Mouse (Mus musculus) midbrain, embryonic 13.5 days (tissue): ENCODE data around the gene Oit1. TPM values are rescaled to one million over a fixed set of nuclear protein-coding genes. Genes with fewer than 3 reads are reported as not detected.

Experiments used
- ATAC-seq: fragments of 200-750 bp; cut with Nextera tagmentation; 2 replicates; pipeline ENCODE4 v1.8.0; 2017; ENCODE audit warnings: mild to moderate bottlenecking, moderate TSS enrichment, moderate library complexity
- H3K27ac ChIP-seq: fragments of 300-500 bp; sonication (generic); 2 replicates; pipeline ENCODE4 v1.5.1; 2015; ENCODE audit warnings: inconsistent platforms, mild to moderate bottlenecking, moderate library complexity
- H3K27me3 ChIP-seq: fragments of 300-500 bp; sonication (generic); 2 replicates; pipeline ENCODE4 v1.6.1; 2015; ENCODE audit warnings: mild to moderate bottlenecking, inconsistent platforms
- H3K36me3 ChIP-seq: fragments of 300-500 bp; sonication (generic); 2 replicates; pipeline ENCODE4 v1.6.1; 2015; ENCODE audit warnings: mild to moderate bottlenecking, inconsistent platforms
- H3K4me1 ChIP-seq: fragments of 300-500 bp; sonication (generic); replicated peaks from 2 replicates; pipeline ENCODE4 v1.6.1; 2015; ENCODE audit warnings: inconsistent platforms
- H3K4me2 ChIP-seq: fragments of 300-500 bp; sonication (generic); replicated peaks from 2 replicates; pipeline ENCODE4 v1.6.1; 2015; ENCODE audit warnings: moderate library complexity, mild to moderate bottlenecking, inconsistent platforms
- H3K4me3 ChIP-seq: fragments of 300-500 bp; sonication (generic); replicated peaks from 2 replicates; pipeline ENCODE4 v1.5.1; 2015; ENCODE audit warnings: mild to moderate bottlenecking, inconsistent platforms
- H3K9ac ChIP-seq: fragments of 300-500 bp; sonication (generic); replicated peaks from 2 replicates; pipeline ENCODE4 v1.6.1; 2015; ENCODE audit warnings: mild to moderate bottlenecking, inconsistent platforms
- H3K9me3 ChIP-seq: fragments of 300-500 bp; sonication (generic); 2 replicates; pipeline ENCODE4 v1.6.1; 2016; ENCODE audit warnings: mild to moderate bottlenecking, inconsistent platforms
- WGBS: fragments of 180-500 bp; shearing (Covaris S2); methylation state at CpG from one replicate; pipeline ENCODE4 v1.1.7; 2015; 5-methylcytosine and 5-hydroxymethylcytosine counted together
- polyA plus RNA-seq: library from polyadenylated mRNA; unstranded; fragments of >200 nt; fragmentation: Nextera tagmentation; extraction: Ambion mirVana; gene quantifications from 2 replicates; pipeline ENCODE4 v1.2.1, GENCODE M21; 2015

The Oit1 gene
- not detected in 2 replicates for polyA plus RNA-seq

GRCm38 (mm10) chr14:8378685-8379313 is at the start of gene Oit1:
Gene Oit1 (minus strand): TSS chr14:8378754.
- ATAC-seq = no peak

DNA sequence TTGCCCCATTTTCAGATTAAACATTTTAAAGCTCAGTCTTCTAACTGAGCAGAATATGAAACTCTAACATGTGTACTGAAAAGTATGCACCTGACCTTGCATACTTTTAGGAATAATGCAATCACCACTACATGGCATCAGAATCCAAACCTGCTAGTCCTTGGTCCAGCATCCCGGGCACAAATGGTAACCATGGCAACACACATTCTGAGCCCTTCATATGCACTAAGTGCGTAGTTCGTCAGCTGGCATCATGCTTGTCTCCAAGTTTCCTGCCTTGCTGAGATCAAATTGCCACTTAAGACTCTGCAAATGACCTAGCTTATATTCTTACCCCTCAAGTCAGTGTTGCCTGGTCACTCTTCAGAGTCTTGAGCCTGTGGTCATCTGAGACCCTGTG is 44.3 kb upstream of the Oit1 start:
- H3K4me3 ChIP-seq = no peak overlapping the region
- no peak overlapping the region for H3K9ac ChIP-seq
- peaks cover 7% of the 10 kb centered on the region for H3K4me1 ChIP-seq
- no peaks in the 10 kb centered on the region for H3K27me3 ChIP-seq
- no peak for ATAC-seq
- 52% methylated on average over 3 of the region's 3 CpGs for WGBS
- H3K4me2 ChIP-seq = no peak overlapping the region
- no peaks in the 10 kb centered on the region for H3K36me3 ChIP-seq
- no peaks in the 10 kb centered on the region for H3K9me3 ChIP-seq
- H3K27ac ChIP-seq = no peak overlapping the region

More at GRCm38 (mm10) chr14:8378685-8379313, at the start of gene Oit1:
- 58% methylated on average over 8 of the region's 8 CpGs for WGBS
- Histone ChIP-seq H3K4me2 (no peak within 1 kb of the TSS), H3K27ac (no peak within 1 kb of the TSS), H3K36me3 (no peaks in the 10 kb centered on the region), H3K9ac (no peak within 1 kb of the TSS), H3K9me3 (no peaks in the 10 kb centered on the region), H3K4me3 (no peak within 1 kb of the TSS), H3K4me1 (no peaks in the 10 kb centered on the region), H3K27me3 (no peaks in the 10 kb centered on the region)

- WGBS = 22% methylated on average over 10 of the region's 10 CpGs
- Histone ChIP-seq H3K36me3 (no peaks in the 10 kb centered on the region), H3K27me3 (no peaks in the 10 kb centered on the region), H3K4me3 (no peak overlapping the region), H3K9me3 (no peaks in the 10 kb centered on the region), H3K27ac (no peak overlapping the region), H3K9ac (no peak overlapping the region), H3K4me2 (no peak overlapping the region), H3K4me1 (peaks cover 7% of the 10 kb centered on the region)
- ATAC-seq = no peak
Measured at GRCm38 (mm10) chr14:8421199-8421787, 42.7 kb upstream of the Oit1 start.

- Histone ChIP-seq H3K4me1 (peaks cover 7% of the 10 kb centered on the region), H3K4me3 (no peak overlapping the region), H3K9me3 (no peaks in the 10 kb centered on the region), H3K27ac (no peak overlapping the region), H3K9ac (no peak overlapping the region), H3K36me3 (no peaks in the 10 kb centered on the region), H3K4me2 (no peak overlapping the region), H3K27me3 (no peaks in the 10 kb centered on the region)
- 79% methylated on average over 3 of the region's 3 CpGs for WGBS
- no peak for ATAC-seq
Measured at GRCm38 (mm10) chr14:8418610-8419009, 40.1 kb upstream of the Oit1 start.

DNA sequence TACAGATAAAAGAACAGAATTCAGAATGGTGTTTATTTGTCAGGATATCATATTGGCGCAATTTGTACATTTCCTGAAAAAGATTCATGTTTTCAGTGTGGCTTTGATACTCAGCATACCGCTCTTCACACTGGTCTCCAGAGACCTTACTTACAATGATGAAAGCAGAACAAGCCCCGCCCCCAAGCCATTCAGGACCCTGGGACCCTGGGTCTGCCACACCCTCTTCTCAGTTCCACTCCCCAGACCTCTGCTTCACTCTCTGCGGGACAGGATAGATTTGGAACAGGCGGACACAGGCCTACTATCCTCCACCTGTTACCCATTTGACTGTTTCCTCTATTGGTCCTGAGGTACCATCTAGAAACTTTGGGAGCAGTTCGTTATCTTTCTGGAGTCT is 27.4 kb upstream of the Oit1 start:
- Histone ChIP-seq H3K4me2 (no peak overlapping the region), H3K9ac (no peak overlapping the region), H3K27me3 (no peaks in the 10 kb centered on the region), H3K4me1 (no peaks in the 10 kb centered on the region), H3K4me3 (no peak overlapping the region), H3K9me3 (no peaks in the 10 kb centered on the region), H3K27ac (no peak overlapping the region), H3K36me3 (no peaks in the 10 kb centered on the region)
- WGBS = 74% methylated on average over 6 of the region's 6 CpGs
- no peak for ATAC-seq

GRCm38 (mm10) chr14:8403310-8403709 is 24.8 kb upstream of the Oit1 start:
- ATAC-seq = no peak

GRCm38 (mm10) chr14:8398507-8398906 is 20.0 kb upstream of the Oit1 start:
- Histone ChIP-seq H3K27me3 (no peaks in the 10 kb centered on the region), H3K4me1 (no peaks in the 10 kb centered on the region), H3K9me3 (no peaks in the 10 kb centered on the region), H3K36me3 (no peaks in the 10 kb centered on the region), H3K27ac (no peak overlapping the region), H3K4me3 (no peak overlapping the region), H3K9ac (no peak overlapping the region), H3K4me2 (no peak overlapping the region)
- ATAC-seq = no peak

More at GRCm38 (mm10) chr14:8403310-8403709, 24.8 kb upstream of the Oit1 start:
- Histone ChIP-seq H3K27me3 (no peaks in the 10 kb centered on the region), H3K4me3 (no peak overlapping the region), H3K4me1 (no peaks in the 10 kb centered on the region), H3K4me2 (no peak overlapping the region), H3K27ac (no peak overlapping the region), H3K36me3 (no peaks in the 10 kb centered on the region), H3K9ac (no peak overlapping the region), H3K9me3 (no peaks in the 10 kb centered on the region)
- WGBS = 70% methylated on average over 3 of the region's 3 CpGs

- WGBS = 89% methylated on average over 7 of the region's 7 CpGs
- Histone ChIP-seq H3K4me2 (no peak overlapping the region), H3K9ac (no peak overlapping the region), H3K36me3 (no peaks in the 10 kb centered on the region), H3K27ac (no peak overlapping the region), H3K27me3 (no peaks in the 10 kb centered on the region), H3K9me3 (no peaks in the 10 kb centered on the region), H3K4me1 (no peaks in the 10 kb centered on the region), H3K4me3 (no peak overlapping the region)
- no peak for ATAC-seq
Measured at GRCm38 (mm10) chr14:8395690-8396287, 17.2 kb upstream of the Oit1 start.

GRCm38 (mm10) chr14:8392181-8392825 is 13.7 kb upstream of the Oit1 start:
- H3K4me1 ChIP-seq = no peaks in the 10 kb centered on the region
- no peaks in the 10 kb centered on the region for H3K9me3 ChIP-seq
- no peaks in the 10 kb centered on the region for H3K36me3 ChIP-seq
- 61% methylated on average over 6 of the region's 6 CpGs for WGBS
- H3K27me3 ChIP-seq = no peaks in the 10 kb centered on the region
- H3K4me2 ChIP-seq = no peak overlapping the region
- no peak overlapping the region for H3K9ac ChIP-seq
- no peak overlapping the region for H3K27ac ChIP-seq
- ATAC-seq = no peak
- no peak overlapping the region for H3K4me3 ChIP-seq

DNA sequence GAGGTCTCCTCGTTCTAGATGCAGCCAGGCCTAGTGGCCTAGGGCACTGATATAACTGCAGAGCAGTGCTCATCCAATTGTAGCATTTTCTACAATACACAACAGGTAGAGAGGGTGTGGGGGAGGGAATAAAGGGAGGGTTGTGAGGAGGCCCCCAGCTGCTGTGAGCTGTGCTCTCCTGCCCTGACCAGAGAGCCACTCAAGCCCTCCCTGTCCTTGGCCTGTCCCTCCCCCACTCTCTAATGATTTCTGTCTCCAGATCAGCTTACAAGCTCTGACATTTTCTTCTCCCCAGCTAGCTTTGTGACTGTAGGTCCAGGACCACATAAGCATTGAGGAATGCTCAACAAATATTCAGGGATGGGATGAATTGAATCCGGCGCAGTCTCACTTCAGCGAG is 9.2 kb downstream of the Oit1 start:
- ATAC-seq = no peak
- H3K27me3 ChIP-seq = no peaks in the 10 kb centered on the region
- no peaks in the 10 kb centered on the region for H3K36me3 ChIP-seq
- peaks cover 13% of the 10 kb centered on the region for H3K4me1 ChIP-seq
- 82% methylated on average over 4 of the region's 4 CpGs for WGBS
- H3K9ac ChIP-seq = no peak overlapping the region
- no peak overlapping the region for H3K4me2 ChIP-seq
- no peaks in the 10 kb centered on the region for H3K9me3 ChIP-seq
- no peak overlapping the region for H3K4me3 ChIP-seq
- H3K27ac ChIP-seq = no peak overlapping the region

DNA sequence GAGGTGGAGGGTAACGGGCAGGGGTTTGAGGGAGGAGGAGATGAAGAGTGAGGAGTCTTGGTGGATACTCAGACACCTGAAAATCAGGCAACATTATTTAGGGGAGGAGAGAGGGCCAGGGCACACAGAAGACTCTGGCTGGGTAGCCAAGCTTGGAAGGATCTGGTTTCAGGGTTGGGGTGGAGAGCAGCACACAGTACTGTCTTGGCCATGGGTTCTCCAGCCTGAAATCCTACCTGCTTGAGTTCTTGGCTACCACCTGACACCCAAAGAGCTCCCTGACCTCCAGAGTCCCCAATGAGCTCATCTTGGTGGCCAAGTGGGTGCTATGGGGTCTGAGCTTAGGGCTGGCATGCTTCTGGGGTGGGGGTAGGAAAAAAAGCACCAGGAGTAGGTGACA is 9.7 kb downstream of the Oit1 start:
- 93% methylated on average over 1 of the region's 1 CpGs for WGBS
- ATAC-seq = no peak

More for the DNA sequence above, 9.7 kb downstream of the Oit1 start:
- H3K9me3 ChIP-seq = no peaks in the 10 kb centered on the region
- H3K9ac ChIP-seq = no peak overlapping the region
- no peaks in the 10 kb centered on the region for H3K36me3 ChIP-seq
- H3K27me3 ChIP-seq = no peaks in the 10 kb centered on the region
- no peak overlapping the region for H3K27ac ChIP-seq
- peaks cover 13% of the 10 kb centered on the region for H3K4me1 ChIP-seq
- no peak overlapping the region for H3K4me2 ChIP-seq
- H3K4me3 ChIP-seq = no peak overlapping the region
